Mouse (Mus musculus) limb, embryonic 14.5 days (tissue): Measurements from ENCODE around the gene Slc35e1. TPM values are rescaled to one million over a fixed set of nuclear protein-coding genes. Genes with fewer than 3 reads are reported as not detected.
A peak's percentile ranks its signal among the peaks of the same experiment; 100 is the strongest.

Experiments used
- ATAC-seq: fragments of 200-750 bp; cut with Nextera tagmentation; 2 replicates; pipeline ENCODE4 v1.8.0; 2017; ENCODE audit warnings: low read depth, moderate number of reproducible peaks, moderate TSS enrichment; ENCODE audit not compliant: low FRiP score
- DNase-seq: peaks from one replicate; pipeline ENCODE4 v3.0.0-alpha.2; 2015; ENCODE audit warnings: low spot score
- H3K27ac ChIP-seq: fragments of 300-500 bp; sonication (generic); replicated peaks from 2 replicates; pipeline ENCODE4 v1.5.1; 2014; ENCODE audit warnings: low read depth, mild to moderate bottlenecking, low read length, moderate library complexity, mixed read lengths
- H3K27me3 ChIP-seq: fragments of 300-500 bp; sonication (generic); 2 replicates; pipeline ENCODE4 v1.6.1; 2014; ENCODE audit warnings: low read length, mixed read lengths; ENCODE audit not compliant: control insufficient read depth, insufficient read depth
- H3K36me3 ChIP-seq: fragments of 300-500 bp; sonication (generic); 2 replicates; pipeline ENCODE4 v1.6.1; 2014; ENCODE audit warnings: mild to moderate bottlenecking, low read length, moderate library complexity, mixed read lengths; ENCODE audit not compliant: control insufficient read depth, insufficient read depth
- H3K4me1 ChIP-seq: fragments of 300-500 bp; sonication (generic); 2 replicates; pipeline ENCODE4 v1.6.1; 2014; ENCODE audit warnings: antibody characterized with exemption, low read length, mixed read lengths; ENCODE audit not compliant: control insufficient read depth, insufficient read depth
- H3K4me2 ChIP-seq: fragments of 300-500 bp; sonication (generic); replicated peaks from 2 replicates; pipeline ENCODE4 v1.6.1; 2014; ENCODE audit warnings: low read depth, mild to moderate bottlenecking, low read length, moderate library complexity; ENCODE audit not compliant: severe bottlenecking
- H3K4me3 ChIP-seq: fragments of 300-500 bp; sonication (generic); replicated peaks from 2 replicates; pipeline ENCODE4 v1.5.1; 2014; ENCODE audit warnings: low read length
- H3K9ac ChIP-seq: fragments of 300-500 bp; sonication (generic); 2 replicates; pipeline ENCODE4 v1.6.1; 2014; ENCODE audit warnings: mild to moderate bottlenecking, low read depth, low read length, moderate library complexity; ENCODE audit not compliant: severe bottlenecking
- H3K9me3 ChIP-seq: fragments of 300-500 bp; sonication (generic); 2 replicates; pipeline ENCODE4 v1.6.1; 2016; ENCODE audit warnings: low read length; ENCODE audit not compliant: control insufficient read depth
- POLR2A ChIP-seq: fragments of 200-500 bp; IDR thresholded peaks from 2 replicates; pipeline ENCODE4 v1.8.0; 2012; ENCODE audit warnings: inconsistent platforms, mild to moderate bottlenecking, moderate library complexity, borderline replicate concordance; ENCODE audit not compliant: insufficient read depth, insufficient read length; ENCODE audit errors: extremely low read depth
- WGBS: fragments of 180-500 bp; shearing (Covaris S2); extraction: QIAGEN DNeasy Blood & Tissue Kit; methylation state at CpG from one replicate; pipeline ENCODE4 v1.1.7; 2014; 5-methylcytosine and 5-hydroxymethylcytosine counted together
- polyA plus RNA-seq, 2 experiments: library from polyadenylated mRNA; depleted of rRNA in 1 of 2; stranded (reverse) in 1 of 2; unstranded in 1 of 2; fragments of >200 nt; fragmentation: Nextera tagmentation in 1 of 2; extraction: Ambion mirVana in 1 of 2; gene quantifications; 2 replicates each; pipeline versions ENCODE4 v1.2.1 to v1.2.3; 2012 to 2014

The Slc35e1 gene
- polyA plus RNA-seq, 2 experiments, result 16.3 to 46.5 TPM

- H3K36me3 ChIP-seq, result peaks cover 65% of the 10 kb centered on the region
- ATAC-seq, result no peak
Measured at GRCm38 (mm10) chr8:72487014-72487413, 5.4 kb downstream of the Slc35e1 start.

GRCm38 (mm10) chr8:72485456-72486199, 6.8 kb downstream of the Slc35e1 start:
- H3K4me2 ChIP-seq, result no peak overlapping the region
- no peak overlapping the region for H3K27ac ChIP-seq
- 84% methylated on average over 6 of the region's 6 CpGs for whole genome bisulfite sequencing
- H3K9ac ChIP-seq, result no peak overlapping the region
- no peaks in the 10 kb centered on the region for H3K9me3 ChIP-seq
- H3K27me3 ChIP-seq, result no peaks in the 10 kb centered on the region
- no peak overlapping the region for H3K4me3 ChIP-seq
- H3K4me1 ChIP-seq, result no peaks in the 10 kb centered on the region
- H3K36me3 ChIP-seq, result peaks cover 72% of the 10 kb centered on the region
- ATAC-seq (no peak), DNase-seq (no peak)
- TF ChIP-seq POLR2A, result no peak

More at GRCm38 (mm10) chr8:72487014-72487413, 5.4 kb downstream of the Slc35e1 start:
- Histone ChIP-seq H3K4me2 (no peak overlapping the region), H3K9ac (no peak overlapping the region), H3K4me3 (no peak overlapping the region), H3K9me3 (no peaks in the 10 kb centered on the region), H3K27ac (no peak overlapping the region), H3K4me1 (peaks cover 6% of the 10 kb centered on the region), H3K27me3 (no peaks in the 10 kb centered on the region)
- DNase-seq, result no peak
- TF ChIP-seq POLR2A, result no peak

GRCm38 (mm10) chr8:72474826-72475546, 17.4 kb downstream of the Slc35e1 start, which contains the start of gene Cherp:
Gene Cherp, minus strand, starts transcription at chr8:72475226.
- H3K4me3 ChIP-seq, result peak within 1 kb of the TSS; percentile 89
- peaks cover 3% of the 10 kb centered on the region; the same call in 1 of the 2 replicates for H3K9me3 ChIP-seq
- H3K27me3 ChIP-seq, result no peaks in the 10 kb centered on the region
- ATAC-seq (peak; percentile 96), DNase-seq (peak; percentile 98)
- TF ChIP-seq POLR2A, result peak; percentile 66; the same call in 1 of the 2 replicates
- H3K4me2 ChIP-seq, result peak within 1 kb of the TSS; percentile 93
- peak within 1 kb of the TSS; percentile 80 for H3K9ac ChIP-seq
- H3K36me3 ChIP-seq, result peaks cover 34% of the 10 kb centered on the region
- H3K4me1 ChIP-seq, result peaks cover 11% of the 10 kb centered on the region
- WGBS, result under 1% methylated on average over 76 of the region's 80 CpGs
- H3K27ac ChIP-seq, result peak within 1 kb of the TSS; percentile 78

- 88% methylated on average over 7 of the region's 7 CpGs for WGBS
- Histone ChIP-seq H3K9me3 (no peaks in the 10 kb centered on the region), H3K4me3 (no peak overlapping the region), H3K27ac (no peak overlapping the region), H3K36me3 (peaks cover 77% of the 10 kb centered on the region), H3K4me2 (no peak overlapping the region), H3K4me1 (peaks cover 5% of the 10 kb centered on the region), H3K9ac (no peak overlapping the region), H3K27me3 (no peaks in the 10 kb centered on the region)
- DNase-seq (no peak), ATAC-seq (no peak)
- TF ChIP-seq POLR2A, result no peak
Measured at GRCm38 (mm10) chr8:72470684-72471083, 21.7 kb downstream of the Slc35e1 start.

GRCm38 (mm10) chr8:72469984-72470383, 22.4 kb downstream of the Slc35e1 start:
- Histone ChIP-seq H3K27ac (no peak overlapping the region), H3K4me3 (no peak overlapping the region), H3K4me1 (peaks cover 5% of the 10 kb centered on the region; the same call in 1 of the 2 replicates), H3K9ac (no peak overlapping the region), H3K4me2 (no peak overlapping the region), H3K27me3 (no peaks in the 10 kb centered on the region), H3K36me3 (peaks cover 84% of the 10 kb centered on the region), H3K9me3 (no peaks in the 10 kb centered on the region)
- ATAC-seq, result no peak
- WGBS, result 94% methylated on average over 6 of the region's 8 CpGs
- TF ChIP-seq POLR2A, result no peak
- DNase-seq, result no peak
